Mouse (Mus musculus) hindbrain, postnatal 0 days (tissue): ENCODE measurements around the gene Cadm4. TPM values are rescaled to one million over a fixed set of nuclear protein-coding genes. Genes with fewer than 3 reads are reported as not detected.

Experiments used
- ATAC-seq: fragments of 200-750 bp; cut with Nextera tagmentation; 2 replicates; pipeline ENCODE4 v1.8.0; 2017; ENCODE audit warnings: mild to moderate bottlenecking, moderate TSS enrichment, moderate library complexity
- DNase-seq: peaks from one replicate; pipeline ENCODE4 v3.0.0-alpha.2; 2015; ENCODE audit warnings: low spot score
- H3K27ac ChIP-seq: fragments of 300-500 bp; sonication (generic); 2 replicates; pipeline ENCODE4 v1.5.1; 2014; ENCODE audit warnings: mild to moderate bottlenecking
- H3K27me3 ChIP-seq: fragments of 300-500 bp; sonication (generic); 2 replicates; pipeline ENCODE4 v1.6.1; 2014; ENCODE audit warnings: low read length, mixed read lengths; ENCODE audit not compliant: insufficient read depth
- H3K36me3 ChIP-seq: fragments of 300-500 bp; sonication (generic); 2 replicates; pipeline ENCODE4 v1.6.1; 2014; ENCODE audit warnings: low read length, mixed read lengths; ENCODE audit not compliant: insufficient read depth
- H3K4me1 ChIP-seq: fragments of 300-500 bp; sonication (generic); 2 replicates; pipeline ENCODE4 v1.6.1; 2014; ENCODE audit warnings: antibody characterized with exemption, low read length, mixed read lengths; ENCODE audit not compliant: insufficient read depth
- H3K4me2 ChIP-seq: fragments of 300-500 bp; sonication (generic); 2 replicates; pipeline ENCODE4 v1.6.1; 2014; ENCODE audit warnings: low read depth, mild to moderate bottlenecking, low read length, moderate library complexity, mixed read lengths
- H3K4me3 ChIP-seq: fragments of 300-500 bp; sonication (generic); 2 replicates; pipeline ENCODE4 v1.5.1; 2014; ENCODE audit warnings: low read length
- H3K9ac ChIP-seq: fragments of 300-500 bp; sonication (generic); replicated peaks from 2 replicates; pipeline ENCODE4 v1.6.1; 2014; ENCODE audit warnings: mild to moderate bottlenecking, low read length, moderate library complexity, mixed read lengths
- H3K9me3 ChIP-seq: fragments of 300-500 bp; sonication (generic); 2 replicates; pipeline ENCODE4 v1.6.1; 2016; ENCODE audit warnings: low read length, mixed read lengths
- CTCF ChIP-seq: IDR thresholded peaks from 2 replicates; pipeline ENCODE4 v1.5.1; 2016; ENCODE audit warnings: antibody characterized with exemption, control low read depth, low read depth
- WGBS: fragments of 180-500 bp; shearing (Covaris S2); extraction: QIAGEN DNeasy Blood & Tissue Kit; methylation state at CpG from one replicate; pipeline ENCODE4 v1.1.7; 2014; 5-methylcytosine and 5-hydroxymethylcytosine counted together
- polyA plus RNA-seq: library from polyadenylated mRNA; unstranded; fragments of >200 nt; fragmentation: Nextera tagmentation; extraction: Ambion mirVana; gene quantifications from 2 replicates; pipeline ENCODE4 v1.2.1, GENCODE M21; 2015
- total RNA-seq: library from RNA; depleted of rRNA; stranded (reverse); fragments of >200 nt; gene quantifications from 2 replicates; pipeline ENCODE4 v1.2.3, GENCODE M21; 2014

The Cadm4 gene
- total and polyA plus RNA-seq, 2 experiments from 2014 or later = 101 to 423 TPM

- Histone ChIP-seq H3K36me3 (no peaks in the 10 kb centered on the region), H3K27me3 (no peaks in the 10 kb centered on the region), H3K9me3 (no peaks in the 10 kb centered on the region), H3K27ac (peak overlapping the region; percentile 86), H3K4me3 (no peak overlapping the region), H3K9ac (no peak overlapping the region), H3K4me2 (no peak overlapping the region), H3K4me1 (peaks cover 20% of the 10 kb centered on the region; the same call in 1 of the 2 replicates)
- no peak for TF ChIP-seq CTCF
- 63% methylated on average over 8 of the region's 8 CpGs for WGBS
- DNase-seq (no peak), ATAC-seq (no peak)
Observed at GRCm38 (mm10) chr7:24488303-24488702, 6.5 kb downstream of the Cadm4 start.

- H3K36me3 ChIP-seq = 0 out of 2 replicates have a peak, but pooled peaks cover 6% of the 10 kb centered on the region
- peaks cover 3% of the 10 kb centered on the region; the same call in 1 of the 2 replicates for H3K4me1 ChIP-seq
- no peak for TF ChIP-seq CTCF
Observed at GRCm38 (mm10) chr7:24499856-24500577, 18.2 kb downstream of the Cadm4 start.

GRCm38 (mm10) chr7:24500929-24501328 is 19.1 kb downstream of the Cadm4 start:
- Histone ChIP-seq H3K27me3 (no peaks in the 10 kb centered on the region), H3K4me3 (no peak overlapping the region), H3K4me2 (no peak overlapping the region), H3K4me1 (peaks cover 8% of the 10 kb centered on the region), H3K36me3 (0 out of 2 replicates have a peak, but pooled peaks cover 6% of the 10 kb centered on the region), H3K9me3 (no peaks in the 10 kb centered on the region), H3K9ac (no peak overlapping the region), H3K27ac (no peak overlapping the region)
- peak; percentile 70 for DNase-seq
- WGBS = 42% methylated on average over 7 of the region's 7 CpGs
- TF ChIP-seq CTCF = peak; percentile 63
- ATAC-seq = no peak

More at GRCm38 (mm10) chr7:24499856-24500577, 18.2 kb downstream of the Cadm4 start:
- DNase-seq (no peak), ATAC-seq (no peak)
- Histone ChIP-seq H3K9me3 (no peaks in the 10 kb centered on the region), H3K4me3 (no peak overlapping the region), H3K9ac (no peak overlapping the region), H3K4me2 (0 out of 2 replicates have a peak overlapping the region, but pooled peaks have one; percentile 16), H3K27me3 (no peaks in the 10 kb centered on the region), H3K27ac (no peak overlapping the region)
- 27% methylated on average over 43 of the region's 43 CpGs for WGBS

GRCm38 (mm10) chr7:24501492-24501891 is 19.7 kb downstream of the Cadm4 start:
- peak; percentile 48 for TF ChIP-seq CTCF
- H3K27me3 ChIP-seq = no peaks in the 10 kb centered on the region
- DNase-seq = no peak
- no peak overlapping the region for H3K9ac ChIP-seq
- 61% methylated on average over 21 of the region's 21 CpGs for WGBS
- peaks cover 10% of the 10 kb centered on the region for H3K4me1 ChIP-seq
- H3K4me3 ChIP-seq = no peak overlapping the region
- no peak overlapping the region for H3K4me2 ChIP-seq
- H3K9me3 ChIP-seq = no peaks in the 10 kb centered on the region
- no peak overlapping the region for H3K27ac ChIP-seq
- no peak for ATAC-seq
- 0 out of 2 replicates have a peak, but pooled peaks cover 6% of the 10 kb centered on the region for H3K36me3 ChIP-seq

GRCm38 (mm10) chr7:24504004-24504403 is 22.2 kb downstream of the Cadm4 start:
- Histone ChIP-seq H3K27ac (0 out of 2 replicates have a peak overlapping the region, but pooled peaks have one; percentile 7), H3K27me3 (no peaks in the 10 kb centered on the region), H3K4me2 (no peak overlapping the region), H3K9me3 (no peaks in the 10 kb centered on the region), H3K4me1 (peaks cover 14% of the 10 kb centered on the region), H3K9ac (no peak overlapping the region; the same call in 1 of the 2 replicates), H3K4me3 (no peak overlapping the region), H3K36me3 (0 out of 2 replicates have a peak, but pooled peaks cover 6% of the 10 kb centered on the region)
- no peak for DNase-seq
- WGBS = 17% methylated on average over 10 of the region's 10 CpGs
- no peak for ATAC-seq
- no peak for TF ChIP-seq CTCF

GRCm38 (mm10) chr7:24504868-24505267 is 23.0 kb downstream of the Cadm4 start:
- H3K9me3 ChIP-seq = no peaks in the 10 kb centered on the region
- peaks cover 14% of the 10 kb centered on the region for H3K4me1 ChIP-seq
- H3K27me3 ChIP-seq = no peaks in the 10 kb centered on the region
- DNase-seq (no peak), ATAC-seq (no peak)
- no peak overlapping the region for H3K4me3 ChIP-seq
- WGBS = 33% methylated on average over 4 of the region's 4 CpGs
- no peak overlapping the region for H3K4me2 ChIP-seq
- H3K27ac ChIP-seq = peak overlapping the region; percentile 100; the same call in 1 of the 2 replicates
- no peak for TF ChIP-seq CTCF
- peak overlapping the region; percentile 35; the same call in 1 of the 2 replicates for H3K9ac ChIP-seq
- 0 out of 2 replicates have a peak, but pooled peaks cover 6% of the 10 kb centered on the region for H3K36me3 ChIP-seq
